Mouse (Mus musculus): ENCODE measurements around the gene Gm21616. TPM values are rescaled to one million over a fixed set of nuclear protein-coding genes. Genes with fewer than 3 reads are reported as not detected.

Gm21616 gene
- total RNA-seq (2023) = not detected

DNA sequence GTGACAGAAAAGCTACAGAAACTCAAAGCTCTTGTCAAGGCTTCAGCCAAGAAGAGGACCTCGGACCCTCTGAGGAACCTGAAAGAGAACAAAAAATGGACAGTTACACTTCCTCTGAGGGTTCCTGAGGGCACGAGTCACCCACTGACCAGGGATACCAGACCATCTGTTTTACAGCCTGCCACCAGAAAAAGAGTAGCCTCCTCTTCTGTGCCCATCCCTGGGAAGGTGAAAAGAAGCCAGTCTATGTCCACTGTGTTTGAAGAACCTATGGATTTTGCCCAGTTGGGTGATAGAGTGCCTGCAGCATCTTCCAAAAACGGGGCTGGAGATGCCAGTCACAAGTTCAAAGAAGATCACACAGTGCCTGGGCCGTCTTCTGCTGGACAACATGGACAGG is at the start of gene Gm21616:
Gene Gm21616, plus strand, starts transcription at position 301 of the 400 bp plus-strand sequence.

All from neutrophil, adult 59 days (primary cell).